Mouse (Mus musculus) thymus, adult 2 months (tissue): ENCODE results near the gene Ssc4d.

Source experiments
- CTCF ChIP-seq: fragments of 200-500 bp; IDR thresholded peaks from 2 replicates; pipeline ENCODE4 v1.5.1; 2012; ENCODE audit warnings: mild to moderate bottlenecking, control low read depth, low read length, moderate library complexity, borderline replicate concordance; ENCODE audit not compliant: control insufficient read depth, poor library complexity, insufficient read depth; ENCODE audit errors: extremely low read depth
- POLR2A ChIP-seq: fragments of 200-500 bp; IDR thresholded peaks from 2 replicates; pipeline ENCODE4 v1.6.1; 2012; ENCODE audit warnings: mild to moderate bottlenecking, low read length, control low read depth, moderate library complexity; ENCODE audit not compliant: control insufficient read depth, poor library complexity, insufficient read depth; ENCODE audit errors: extremely low read depth

DNA sequence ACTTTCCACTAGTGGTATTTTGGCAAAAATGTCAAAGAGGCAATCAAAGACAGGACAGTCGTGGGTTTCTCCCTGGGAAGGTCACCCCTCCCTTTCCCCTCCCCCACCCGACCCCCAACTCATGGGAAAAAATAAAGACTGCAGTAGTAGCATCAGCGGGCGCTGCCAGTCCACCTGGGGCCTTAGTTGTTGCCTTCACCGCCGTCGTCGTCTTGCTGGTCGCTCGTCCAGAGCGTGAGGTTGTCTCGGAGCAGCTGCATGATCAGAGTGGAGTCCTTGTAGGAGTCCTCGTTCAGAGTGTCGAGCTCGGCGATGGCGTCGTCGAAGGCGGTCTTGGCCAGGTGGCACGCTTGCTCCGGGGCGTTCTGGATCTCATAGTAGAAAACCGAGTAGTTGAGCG lies 63.5 kb downstream of the Ssc4d start:
- TF ChIP-seq CTCF = no peak
- TF ChIP-seq POLR2A = no peak
